Mouse (Mus musculus): ENCODE data around the gene Nemp2. TPM values are rescaled to one million over a fixed set of nuclear protein-coding genes. Genes with fewer than 3 reads are reported as not detected.
A peak's percentile ranks its signal among the peaks of the same experiment; 100 is the strongest.

Nemp2 gene
- 1 to 10 TPM; 1.7 to 2.7 TPM for total RNA-seq (2021)
- long read RNA-seq, experiment 1, partial matches to known transcripts, result 0 of 1 reads
- long read RNA-seq, experiment 1, other reads (novel, unspliced or antisense), result 0 of 1 reads
- long read RNA-seq, experiment 2, partial matches to known transcripts, result 0 of 1 reads
- long read RNA-seq, experiment 2, other reads (novel, unspliced or antisense), result 1 of 1 reads

GRCm38 (mm10) chr1:52630248-52630936 lies at the start of gene Nemp2:
Nemp2 (plus strand) TSS chr1:52630703.
- peak; percentile 93 for DNase-seq

GRCm38 (mm10) chr1:52581744-52582143 lies 48.8 kb upstream of the Nemp2 start:
- DNase-seq, result no peak

DNA sequence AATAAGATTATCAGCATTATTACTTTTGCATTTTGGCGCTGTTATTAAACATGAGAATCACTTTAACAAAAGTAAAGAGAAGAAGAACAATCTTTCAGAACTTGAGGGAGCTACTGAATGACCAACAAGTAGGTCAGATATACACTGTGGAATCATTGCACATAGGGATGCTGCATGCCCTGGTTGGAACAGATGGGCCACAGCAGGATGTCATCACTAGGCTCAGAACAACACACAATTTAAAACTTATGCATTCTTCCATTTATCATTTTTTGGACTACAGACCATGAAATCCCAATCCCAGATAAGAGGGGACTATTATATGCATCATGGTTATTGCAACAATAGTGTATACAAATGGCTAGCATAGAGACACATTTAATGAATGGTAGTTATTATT lies 47.6 kb upstream of the Nemp2 start:
- no peak for DNase-seq

DNA sequence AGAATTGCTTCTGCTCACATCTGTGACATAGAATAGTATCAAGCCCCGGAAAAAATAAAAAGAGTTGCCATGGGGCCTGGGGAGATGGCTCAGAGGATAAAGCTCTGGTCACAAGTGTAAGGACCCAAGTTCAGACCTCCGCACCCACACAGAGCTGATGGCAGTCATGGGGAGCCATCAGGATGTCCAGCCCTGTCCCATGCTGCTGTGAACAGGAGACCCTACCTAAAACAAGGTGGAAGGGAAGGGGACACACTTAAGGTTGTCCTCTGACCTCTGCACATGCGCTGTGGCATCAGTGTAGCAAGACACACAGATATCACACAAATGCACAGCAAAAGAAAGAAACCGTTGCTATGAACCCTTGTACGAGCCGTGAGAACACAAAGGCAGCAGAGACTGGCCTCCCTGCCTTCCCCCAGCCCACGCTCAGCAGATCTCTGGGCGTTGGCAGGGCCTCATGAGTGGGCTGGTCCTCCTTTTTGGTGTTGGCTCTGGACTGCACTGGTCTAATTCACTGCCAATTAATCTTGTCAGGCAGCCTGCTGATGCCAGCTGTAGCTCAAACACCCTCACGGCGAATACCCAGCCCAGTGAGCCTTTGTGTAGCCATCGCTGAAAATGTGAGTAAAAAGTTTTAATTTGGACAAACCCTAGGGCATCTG lies 33.4 kb upstream of the Nemp2 start:
- no peak for DNase-seq

- DNase-seq, result no peak
These were observed 32.7 kb upstream of the Nemp2 start for GRCm38 (mm10) chr1:52597761-52598160.

DNA sequence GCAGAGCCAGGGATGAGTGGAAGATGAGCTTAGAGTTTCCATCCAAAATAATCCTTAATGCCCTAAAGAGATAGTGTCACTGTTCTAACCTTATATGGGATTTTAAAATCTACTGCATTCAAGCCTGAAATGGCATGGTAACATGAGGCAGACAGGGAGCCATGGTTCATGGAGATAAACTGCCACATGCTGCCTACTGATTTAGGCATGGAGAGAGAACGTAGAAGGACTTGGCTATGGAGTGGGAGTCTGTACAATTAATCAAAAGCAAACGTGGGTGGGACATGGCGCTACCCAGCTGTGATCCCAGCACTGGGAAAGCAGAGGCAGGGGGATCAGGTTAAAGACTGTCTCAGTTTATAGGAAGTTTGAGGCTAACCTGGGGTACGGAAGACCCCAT lies 32.1 kb upstream of the Nemp2 start:
- DNase-seq, result no peak

GRCm38 (mm10) chr1:52601496-52601895 lies 29.0 kb upstream of the Nemp2 start:
- no peak for DNase-seq

- DNase-seq, result no peak
These were observed 22.8 kb upstream of the Nemp2 start for GRCm38 (mm10) chr1:52607700-52608099.

DNA sequence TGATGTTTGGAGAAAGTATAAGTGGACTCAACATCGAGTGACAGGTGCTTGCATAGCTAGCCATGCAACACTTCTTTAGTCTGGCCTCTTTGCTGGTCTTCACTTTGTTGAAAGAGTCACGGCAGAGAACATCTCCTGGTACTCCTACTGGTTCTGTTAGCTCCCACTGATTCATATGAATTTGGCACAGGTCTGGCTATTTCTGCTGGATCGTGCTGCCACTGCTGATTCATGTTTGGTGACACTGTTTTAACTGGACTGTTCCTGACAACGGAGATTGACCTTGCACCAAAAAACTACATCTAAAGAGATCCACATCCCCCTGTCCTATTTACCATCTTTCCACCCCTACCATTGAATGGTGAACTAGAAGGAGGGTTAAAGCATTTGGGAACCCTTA lies 22.0 kb upstream of the Nemp2 start:
- DNase-seq, result no peak

- no peak for DNase-seq
These were observed 12.3 kb upstream of the Nemp2 start for GRCm38 (mm10) chr1:52618217-52618616.

GRCm38 (mm10) chr1:52620442-52620841 lies 10.1 kb upstream of the Nemp2 start:
- DNase-seq, result no peak

- DNase-seq, result no peak
These were observed 415 bp downstream of the Nemp2 start for GRCm38 (mm10) chr1:52630937-52631299.

DNA sequence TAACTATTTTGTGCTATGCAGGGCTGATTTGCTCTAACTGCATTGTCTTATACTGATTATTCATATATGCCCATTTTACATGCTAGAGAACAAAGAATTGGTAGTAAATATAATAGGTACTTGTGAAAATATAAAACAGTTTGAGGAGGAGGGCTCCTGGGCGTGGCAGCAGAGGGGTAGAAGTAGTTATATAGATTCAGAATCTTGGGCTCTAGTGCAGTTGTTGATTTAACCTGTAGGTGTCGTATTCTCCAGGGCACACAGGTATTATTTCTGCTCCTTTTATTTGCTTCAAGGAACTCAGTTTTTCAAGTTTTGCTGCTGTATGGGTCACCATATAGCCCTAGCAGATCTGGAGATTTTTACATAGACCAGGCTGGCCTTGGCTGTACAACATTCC lies 1.1 kb downstream of the Nemp2 start:
- no peak for DNase-seq

DNA sequence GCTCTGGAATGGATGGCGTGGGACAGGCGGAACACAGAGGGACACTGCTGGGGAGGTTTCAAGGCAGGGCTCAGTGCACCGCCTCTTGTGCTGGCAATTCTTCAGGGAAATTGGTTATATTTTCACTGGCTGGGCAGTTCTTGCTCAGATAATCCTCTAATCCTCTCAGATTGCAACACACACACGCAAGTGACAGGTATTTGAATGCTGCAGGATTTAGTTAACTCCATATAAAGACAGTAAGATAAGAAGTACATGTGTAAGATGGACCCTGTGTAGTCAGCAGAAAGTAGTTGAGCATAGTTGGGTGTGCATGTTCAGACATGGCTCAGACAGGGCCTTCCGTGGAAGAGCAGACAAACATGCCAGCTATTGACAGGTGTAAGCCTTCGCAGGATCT lies 3.7 kb downstream of the Nemp2 start:
- DNase-seq, result no peak

DNA sequence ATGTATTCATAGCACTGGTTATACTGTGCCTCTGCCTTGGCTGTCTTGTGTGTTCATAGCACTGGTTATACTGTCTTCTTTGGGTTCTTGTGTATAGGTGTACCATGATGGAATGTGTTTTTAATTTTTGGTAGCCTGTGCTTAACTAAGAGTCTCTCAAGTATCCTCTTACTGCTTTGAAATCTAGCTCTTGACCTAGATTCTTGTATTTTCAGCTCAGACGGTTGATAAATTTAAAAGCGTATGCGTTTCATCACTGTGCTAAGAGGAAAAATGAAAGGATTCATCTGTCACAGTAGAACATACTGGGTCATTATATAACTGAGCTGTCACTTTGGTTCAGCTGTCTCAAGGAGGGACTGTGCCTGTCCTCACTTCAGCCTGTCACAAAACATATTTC lies 5.4 kb downstream of the Nemp2 start:
- no peak for DNase-seq

DNA sequence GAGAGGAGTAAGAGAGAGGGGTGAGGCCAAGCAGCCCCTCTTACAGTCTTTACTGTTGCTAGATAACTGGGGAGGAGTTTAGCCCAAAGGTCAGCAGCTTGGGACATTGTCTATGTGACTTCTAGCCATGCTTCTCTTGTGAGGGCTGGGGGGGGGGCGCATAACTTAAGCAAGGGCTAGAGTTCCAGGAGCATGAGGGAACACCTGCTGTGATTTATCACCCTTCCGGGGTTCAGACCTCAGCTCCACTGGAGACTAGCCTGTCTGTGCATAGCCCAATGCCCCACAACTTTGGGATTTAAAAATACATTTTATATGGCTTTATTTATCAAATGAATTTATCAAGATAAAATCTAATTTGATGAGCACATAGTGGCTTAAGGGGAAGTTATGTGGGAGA lies 7.6 kb downstream of the Nemp2 start:
- DNase-seq, result no peak

- no peak for DNase-seq
These were observed 8.6 kb downstream of the Nemp2 start for GRCm38 (mm10) chr1:52639090-52639489.

DNA sequence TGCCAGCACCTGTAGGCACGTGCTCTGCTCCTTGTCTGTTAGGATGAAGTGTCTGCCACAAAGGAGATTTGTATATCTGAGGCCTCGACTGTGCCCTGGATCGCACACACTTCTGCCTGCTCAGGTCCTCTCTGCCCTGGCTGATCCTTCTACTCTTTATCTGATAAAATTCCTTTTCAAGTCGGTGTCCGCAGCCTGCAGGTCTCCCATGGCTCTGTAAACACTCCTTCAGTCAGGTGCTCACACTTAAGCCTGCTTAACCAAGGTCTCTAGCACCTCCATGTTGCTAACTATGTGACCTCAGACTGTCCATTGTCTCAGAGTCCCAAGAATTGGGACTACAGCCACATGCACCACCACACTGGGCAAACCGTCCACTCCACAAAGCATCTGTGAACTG lies 9.8 kb downstream of the Nemp2 start:
- no peak for DNase-seq

DNA sequence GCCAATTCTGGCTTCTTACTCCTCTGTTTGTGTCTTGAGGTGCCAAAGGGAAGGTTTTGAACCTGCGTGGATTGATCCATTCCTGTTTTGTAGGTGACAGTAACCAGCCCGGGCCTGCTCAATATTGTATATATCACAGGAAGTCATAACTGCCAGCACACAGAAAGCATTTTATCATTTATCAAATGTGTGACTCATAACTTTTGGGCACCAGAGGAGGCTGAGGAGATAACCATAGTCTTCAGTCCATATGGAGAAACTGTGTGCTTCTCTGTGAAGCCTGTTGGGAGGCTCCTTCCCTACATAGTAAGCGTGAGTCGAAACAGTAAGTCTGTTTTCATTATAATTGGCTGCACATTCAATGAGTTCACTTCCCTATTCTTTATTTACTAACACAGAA lies 10.2 kb downstream of the Nemp2 start:
- no peak for DNase-seq

DNA sequence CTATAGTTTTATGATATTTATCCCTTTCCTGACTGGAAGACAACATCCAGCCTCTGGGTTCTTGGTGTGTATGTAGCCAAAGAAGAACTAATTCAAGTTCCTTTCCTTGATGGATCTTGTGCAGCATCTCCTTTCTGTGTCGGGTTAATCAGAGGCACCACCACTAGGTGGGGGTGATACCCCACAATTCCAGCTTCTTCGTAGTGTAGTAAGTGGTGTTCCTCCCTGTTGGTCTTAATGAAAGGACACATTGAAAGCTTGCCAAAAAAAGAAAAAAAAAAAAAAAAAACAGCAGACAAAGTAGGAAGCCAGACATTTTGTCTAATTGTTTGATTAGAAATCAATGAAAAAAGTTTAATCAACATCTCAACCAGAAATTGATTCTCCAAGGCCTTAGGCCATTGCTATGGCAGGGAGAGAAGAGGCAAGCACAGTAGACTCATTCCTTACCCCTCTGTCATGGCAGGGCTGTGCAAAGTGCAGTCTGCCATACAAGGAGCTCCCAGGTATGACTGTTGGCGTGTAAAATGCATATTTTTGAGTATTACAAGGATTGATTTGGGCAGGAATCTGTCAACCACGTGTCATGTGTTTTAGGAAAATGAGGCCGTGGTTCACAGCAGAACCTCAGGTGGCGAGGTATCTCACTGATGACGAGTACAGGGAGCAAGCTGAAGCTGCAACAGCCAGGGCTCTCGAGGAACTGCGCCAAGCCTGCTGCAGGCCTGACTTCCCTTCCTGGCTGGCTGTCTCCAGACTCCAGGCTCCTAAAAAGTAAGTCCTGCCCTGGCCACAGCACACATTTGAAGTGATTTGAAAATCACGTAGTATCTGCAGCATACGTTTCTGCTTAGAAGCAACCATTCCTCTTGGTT lies 17.9 kb downstream of the Nemp2 start:
- peak; percentile 63 for DNase-seq

DNA sequence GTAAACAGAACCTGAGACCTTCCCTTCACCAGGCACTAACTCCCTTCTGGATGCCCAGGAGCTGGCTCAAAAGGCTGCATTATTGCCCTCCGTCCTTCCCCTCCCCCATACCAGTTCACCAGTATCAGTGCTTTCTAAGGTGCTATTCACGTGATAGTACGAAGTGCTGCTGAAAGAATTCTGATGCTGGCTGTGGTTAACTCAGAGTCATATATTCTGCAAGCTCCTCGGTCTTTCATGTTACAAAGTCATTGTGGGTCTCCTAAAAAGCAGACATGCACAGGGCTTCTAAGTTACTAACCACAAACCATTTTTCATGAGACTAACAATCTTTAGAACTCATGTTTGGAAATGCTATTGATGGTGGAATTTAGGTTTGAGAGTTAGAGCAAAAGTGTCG lies 19.6 kb downstream of the Nemp2 start:
- no peak for DNase-seq

DNA sequence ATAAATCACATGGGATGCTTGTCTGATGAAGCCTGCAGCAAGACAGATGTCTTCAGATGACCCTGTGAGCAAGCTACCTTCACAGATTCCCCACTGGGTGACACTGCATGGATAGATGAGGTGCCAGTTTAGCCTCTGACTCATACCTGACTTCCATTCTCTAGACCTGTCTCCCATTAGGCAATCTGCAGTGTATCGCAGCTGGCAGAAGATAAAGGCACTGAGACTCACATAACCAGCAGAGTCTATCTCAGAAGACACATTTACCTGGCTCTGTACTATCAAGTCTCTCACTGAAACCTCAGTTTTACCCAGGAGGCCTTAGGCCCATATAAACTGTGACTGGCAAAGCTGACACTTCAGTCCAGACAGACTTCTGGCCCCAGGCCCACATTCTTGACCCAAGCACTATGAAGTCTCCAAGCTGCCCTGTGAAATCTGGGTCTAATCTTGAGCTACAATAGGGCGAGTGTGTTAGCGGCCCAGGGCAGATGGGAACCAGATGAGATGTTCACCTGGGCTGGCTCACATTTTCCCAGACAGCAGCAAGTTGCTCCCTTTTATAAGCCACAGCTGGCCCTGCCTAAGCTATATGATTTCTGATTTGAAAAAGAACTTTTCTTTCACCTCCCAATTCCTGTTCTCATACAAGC lies 22.2 kb downstream of the Nemp2 start:
- DNase-seq, result peak; percentile 14

Measured in gastrocnemius, postnatal 10 days (tissue).